Mouse (Mus musculus): ENCODE measurements around the gene Aif1.
"Not testable (repeated sequence)": the region's sequence is repeated elsewhere in the genome, so short reads cannot be mapped to it uniquely, and the experiment has no call there.

The Aif1 gene

DNA sequence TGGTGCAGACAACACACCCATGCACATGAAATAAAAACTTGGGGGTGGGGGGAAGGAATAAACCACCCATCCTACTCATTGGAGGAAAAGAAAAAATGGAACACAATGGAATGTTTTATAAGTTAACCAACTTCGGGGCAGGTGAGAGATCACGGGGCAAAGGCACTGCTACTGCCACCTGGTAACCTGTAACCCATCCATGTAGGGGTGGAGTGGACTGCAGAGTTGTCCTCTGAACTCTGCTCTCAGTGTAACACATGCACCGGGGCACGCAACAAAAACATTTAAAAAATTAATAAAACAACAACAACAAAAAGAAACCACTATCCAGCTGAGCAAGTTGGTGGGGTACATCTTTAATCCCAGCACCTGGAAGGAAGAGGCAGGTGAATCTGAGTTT is 23.7 kb downstream of the Aif1 start:
- DNase-seq (ENCODE audit: extremely low spot score, low read depth, low spot score), result no peak

DNA sequence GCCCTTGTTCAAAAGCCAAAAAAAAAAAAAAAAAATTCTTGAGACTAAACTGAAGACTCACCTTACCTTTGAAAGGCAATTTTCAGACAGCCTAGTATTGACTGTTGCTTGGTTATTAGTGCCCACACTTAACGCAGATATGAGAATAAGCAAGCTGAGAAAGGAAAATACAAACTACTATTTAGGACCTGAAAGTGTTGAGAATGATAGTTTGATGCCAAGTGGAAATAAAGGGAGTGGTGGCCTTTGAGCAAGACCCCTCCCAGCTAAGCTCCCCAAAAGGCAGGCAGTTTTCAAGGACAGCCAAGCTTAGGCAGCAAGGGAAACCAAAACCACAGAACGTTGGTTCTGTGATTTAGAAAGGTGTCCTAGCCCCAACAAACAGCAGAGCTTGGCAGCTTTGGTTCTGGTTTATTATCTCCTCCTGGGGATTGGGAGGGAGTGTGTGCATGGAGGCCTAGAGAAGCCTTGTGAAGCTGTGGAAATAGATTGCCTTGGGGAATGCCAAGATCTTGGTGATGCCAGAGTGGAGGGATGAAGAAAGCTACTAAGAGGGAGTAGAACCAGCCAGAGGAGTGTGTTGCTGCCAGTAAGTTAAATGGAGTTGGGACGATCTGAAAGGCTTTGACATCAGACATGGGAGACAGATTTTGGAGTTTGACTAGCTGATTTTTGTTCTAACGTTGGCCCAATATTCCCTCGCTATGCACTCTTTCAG is 27.8 kb downstream of the Aif1 start:
- DNase-seq (ENCODE audit: extremely low spot score, low read depth, low spot score), result no peak

GRCm38 (mm10) chr17:35147348-35147747 is 28.5 kb downstream of the Aif1 start:
- no peak for DNase-seq (ENCODE audit: extremely low spot score, low read depth, low spot score)

DNA sequence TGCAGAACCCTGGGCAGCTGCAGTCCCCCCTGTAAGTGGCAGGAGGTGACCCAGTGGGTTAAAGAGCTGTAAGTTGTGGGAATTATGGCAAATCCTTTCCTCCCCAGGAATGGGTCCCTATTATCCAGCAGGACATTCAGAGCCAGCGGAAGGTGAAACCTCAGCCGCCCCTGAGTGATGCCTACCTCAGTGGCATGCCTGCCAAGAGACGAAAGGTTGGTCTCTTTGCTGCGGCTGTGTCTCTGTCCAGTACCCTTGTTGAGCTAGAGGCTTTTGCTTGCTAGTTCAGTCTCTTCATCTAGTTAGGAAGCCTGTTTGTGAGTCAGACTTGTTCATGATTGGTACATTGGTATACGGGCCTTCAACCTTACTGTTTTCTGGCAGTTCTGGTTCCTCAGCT is 29.7 kb downstream of the Aif1 start:
- no peak for DNase-seq (ENCODE audit: extremely low spot score, low read depth, low spot score)

DNA sequence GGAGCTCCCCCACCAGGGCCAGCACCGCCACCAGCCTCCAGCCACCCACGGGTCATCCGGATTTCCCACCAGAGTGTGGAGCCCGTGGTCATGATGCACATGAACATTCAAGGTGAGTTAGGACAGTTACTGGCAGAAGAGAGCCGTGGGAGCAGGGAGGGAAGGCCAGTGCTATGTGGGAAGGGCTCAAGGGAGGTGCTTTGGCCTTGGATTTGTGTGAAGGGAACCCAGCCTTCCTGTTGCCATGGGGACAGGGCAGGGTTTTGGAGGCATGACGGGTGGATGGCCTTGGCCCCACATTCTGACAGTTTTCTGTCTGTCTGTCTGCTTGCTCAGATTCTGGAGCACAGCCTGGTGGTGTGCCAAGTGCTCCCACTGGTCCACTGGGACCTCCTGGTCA is 33.9 kb downstream of the Aif1 start:
- no peak for DNase-seq (ENCODE audit: extremely low spot score, low read depth, low spot score)

DNA sequence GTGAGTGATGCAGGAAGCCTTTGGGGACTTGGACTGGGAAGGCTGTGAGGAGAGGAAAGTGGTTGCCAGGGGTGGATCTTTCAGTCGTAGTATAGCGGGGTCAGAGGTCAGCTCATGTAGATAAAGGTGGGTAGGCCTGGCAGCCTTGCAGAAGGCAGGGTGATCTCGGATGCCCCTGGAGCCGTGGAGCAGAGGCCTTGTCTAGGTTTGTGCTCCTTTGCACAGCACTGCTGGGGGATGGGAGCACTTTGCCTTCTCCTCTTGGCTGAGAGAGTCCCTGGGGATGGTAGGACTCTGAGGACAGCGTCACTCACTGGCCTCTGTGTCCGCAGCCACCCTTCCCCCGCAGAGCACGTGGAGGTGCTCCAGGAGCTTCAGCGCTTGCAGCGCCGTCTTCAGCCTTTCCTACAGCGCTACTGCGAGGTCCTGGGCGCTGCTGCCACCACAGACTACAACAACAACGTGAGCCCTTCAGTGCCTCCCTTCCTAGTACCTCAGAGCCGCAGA is 35.3 kb downstream of the Aif1 start:
- no peak for DNase-seq (ENCODE audit: extremely low spot score, low read depth, low spot score)

GRCm38 (mm10) chr17:35139269-35139668 is 36.6 kb downstream of the Aif1 start:
- DNase-seq (ENCODE audit: extremely low spot score, low read depth, low spot score), result no peak

GRCm38 (mm10) chr17:35135591-35136320 is 40.1 kb downstream of the Aif1 start:
- DNase-seq (ENCODE audit: extremely low spot score, low read depth, low spot score), result no peak

DNA sequence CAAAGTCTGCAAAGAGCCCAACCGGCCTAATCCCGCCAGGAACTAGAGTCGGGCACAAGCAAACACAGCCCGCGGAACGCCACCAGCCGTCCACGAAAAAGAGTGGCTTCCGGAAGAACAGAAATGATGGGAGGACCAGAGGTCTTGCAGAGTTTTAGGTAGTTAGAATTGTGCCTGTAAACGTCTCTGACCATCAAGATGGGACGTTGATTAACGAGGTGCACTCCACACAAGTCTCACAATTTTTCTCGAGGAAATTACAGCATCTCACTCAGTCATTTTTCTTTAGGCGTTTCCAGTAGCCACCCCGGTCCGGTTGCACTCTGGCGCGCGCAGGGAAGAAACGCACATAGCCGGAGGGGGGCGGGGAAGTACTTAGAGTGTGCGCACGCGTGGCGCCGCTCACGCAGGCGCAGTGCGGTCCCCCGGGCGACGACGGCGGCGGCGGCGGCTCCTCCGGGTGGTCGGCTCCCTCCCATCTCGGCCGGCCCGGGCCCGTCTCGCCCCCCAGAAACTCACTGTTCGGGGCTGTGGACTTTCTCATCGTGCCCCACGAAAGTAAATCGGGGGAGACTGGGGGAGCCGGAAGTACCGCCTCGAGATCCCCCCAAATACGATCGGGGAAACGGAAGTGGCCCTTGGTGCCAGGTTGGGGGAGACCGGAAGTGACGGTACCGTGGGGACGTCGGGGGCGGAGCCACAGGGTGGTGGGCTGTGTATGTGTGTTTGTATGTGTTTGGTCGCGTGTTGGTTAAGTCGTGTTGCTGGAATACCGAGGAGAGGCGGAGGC is 40.9 kb downstream of the Aif1 start, which contains the start of gene Bag6:
Gene Bag6, plus strand, starts transcription at position 378 of the 790 bp plus-strand sequence.
- peak; percentile 98 for DNase-seq (ENCODE audit: extremely low spot score, low read depth, low spot score)

- no peak for DNase-seq (ENCODE audit: extremely low spot score, low read depth, low spot score)
These were observed 42.4 kb downstream of the Aif1 start for GRCm38 (mm10) chr17:35133517-35133916.

DNA sequence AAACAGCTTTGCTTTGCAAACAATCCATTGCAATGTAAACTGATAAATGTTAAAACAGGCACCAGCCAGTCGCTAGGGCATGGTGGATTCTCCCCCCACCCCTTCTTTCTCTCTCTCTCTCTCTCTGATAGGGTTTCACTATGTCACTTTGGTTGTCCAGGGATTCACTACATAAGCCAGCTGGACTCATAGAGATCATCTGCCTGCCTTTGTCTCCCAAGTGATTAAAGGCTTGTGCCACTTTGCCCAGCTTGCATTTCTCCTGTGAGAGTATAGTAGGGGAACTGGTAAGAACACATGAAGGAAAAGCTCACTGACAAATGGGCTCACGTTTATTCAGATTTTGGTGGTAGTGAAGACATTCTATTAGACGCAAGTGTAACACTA is 43.7 kb downstream of the Aif1 start:
- DNase-seq (ENCODE audit: extremely low spot score, low read depth, low spot score), result no peak

DNA sequence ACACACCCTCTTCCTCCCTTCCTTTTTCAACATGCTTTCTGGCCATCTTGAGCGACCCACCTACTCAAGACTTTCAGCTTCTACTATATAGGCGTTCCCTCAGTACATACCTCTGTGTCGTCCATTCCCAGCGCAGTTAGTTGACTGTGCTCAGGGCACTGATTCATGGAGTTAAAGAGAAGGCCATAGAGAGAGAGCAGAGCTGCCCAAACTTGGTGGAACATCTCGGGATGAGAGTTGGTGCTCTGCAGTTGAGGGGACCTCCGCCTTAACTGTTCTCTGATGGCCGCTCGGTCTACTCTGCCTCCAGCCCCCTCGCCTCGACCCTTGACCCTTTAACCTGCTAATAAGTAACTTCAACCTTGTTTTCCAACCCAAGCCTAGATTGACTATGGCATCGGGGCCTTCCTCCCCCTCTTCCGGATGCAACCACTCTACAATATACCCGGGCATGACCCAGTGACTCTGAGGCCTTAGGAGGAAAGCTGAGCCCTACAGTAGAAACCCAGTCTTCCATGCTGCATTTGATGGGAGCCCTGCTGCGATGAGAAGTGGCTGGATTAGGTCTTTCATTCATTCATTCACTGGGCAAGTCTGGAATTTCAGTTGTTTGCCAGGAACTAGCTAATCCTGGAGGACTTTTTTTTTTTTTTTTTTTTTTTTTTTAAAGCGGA is 44.2 kb downstream of the Aif1 start, which contains the start of gene Apom:
Gene Apom, minus strand, starts transcription at position 551 of the 674 bp plus-strand sequence.
- DNase-seq (ENCODE audit: extremely low spot score, low read depth, low spot score), result no peak

GRCm38 (mm10) chr17:35131038-35131437 is 44.8 kb downstream of the Aif1 start:
- no peak for DNase-seq (ENCODE audit: extremely low spot score, low read depth, low spot score)

DNA sequence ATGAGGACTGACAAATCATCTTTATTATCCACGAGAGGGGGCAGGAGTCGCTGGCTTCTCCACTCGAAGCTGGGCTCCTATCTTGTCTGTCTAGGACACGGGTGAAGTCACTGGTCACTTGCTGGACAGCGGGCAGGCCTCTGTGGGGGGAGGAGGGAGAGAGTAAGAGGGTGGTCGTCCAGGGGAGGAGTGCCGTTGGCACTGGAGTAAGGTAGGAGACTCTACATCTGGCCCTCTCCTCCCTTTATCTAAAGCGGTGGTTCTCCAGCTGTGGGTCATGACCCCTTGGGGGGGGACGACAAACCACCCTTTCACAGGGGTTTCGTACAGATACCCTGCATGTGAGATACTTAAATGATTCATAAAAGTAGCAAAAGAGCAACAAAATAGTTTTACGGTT is 46.9 kb downstream of the Aif1 start:
- no peak for DNase-seq (ENCODE audit: extremely low spot score, low read depth, low spot score)

GRCm38 (mm10) chr17:35127017-35127416 is 48.9 kb downstream of the Aif1 start:
- DNase-seq (ENCODE audit: extremely low spot score, low read depth, low spot score), result no peak

GRCm38 (mm10) chr17:35126206-35126611 is 49.7 kb downstream of the Aif1 start, which contains the start of gene D17H6S53E:
D17H6S53E (plus strand) TSS chr17:35126373.
- DNase-seq (ENCODE audit: extremely low spot score, low read depth, low spot score), result no peak

DNA sequence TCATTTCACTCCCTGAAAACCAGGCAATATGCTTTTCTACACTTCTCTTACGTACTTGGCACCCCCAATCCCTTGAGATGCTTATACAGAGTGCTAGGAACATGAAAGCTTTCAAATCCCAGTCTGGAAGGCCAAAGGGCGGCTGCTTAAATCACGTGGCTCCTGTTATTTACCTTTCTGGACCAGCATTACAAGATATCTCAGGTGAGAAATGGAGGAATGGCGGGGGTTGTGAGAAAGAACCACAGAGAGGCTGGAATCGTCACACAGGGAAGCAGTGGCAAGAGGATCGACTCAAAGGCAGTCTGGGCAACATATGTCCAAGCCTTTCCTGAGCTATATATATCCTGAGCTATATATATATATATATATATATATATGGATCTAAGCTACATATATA is 50.3 kb downstream of the Aif1 start:
- DNase-seq (ENCODE audit: extremely low spot score, low read depth, low spot score), result no peak

- DNase-seq (ENCODE audit: extremely low spot score, low read depth, low spot score), result no peak
These were observed 50.8 kb downstream of the Aif1 start for GRCm38 (mm10) chr17:35125081-35125480.

- DNase-seq (ENCODE audit: extremely low spot score, low read depth, low spot score), result not testable (repeated sequence)
These were observed 51.5 kb downstream of the Aif1 start for GRCm38 (mm10) chr17:35124261-35124896.

- DNase-seq (ENCODE audit: extremely low spot score, low read depth, low spot score), result not testable (repeated sequence)
These were observed 52.6 kb downstream of the Aif1 start for GRCm38 (mm10) chr17:35123287-35123686.
